ENCODE assay signal across 21 mouse cellular contexts in the genomic region with DNA sequence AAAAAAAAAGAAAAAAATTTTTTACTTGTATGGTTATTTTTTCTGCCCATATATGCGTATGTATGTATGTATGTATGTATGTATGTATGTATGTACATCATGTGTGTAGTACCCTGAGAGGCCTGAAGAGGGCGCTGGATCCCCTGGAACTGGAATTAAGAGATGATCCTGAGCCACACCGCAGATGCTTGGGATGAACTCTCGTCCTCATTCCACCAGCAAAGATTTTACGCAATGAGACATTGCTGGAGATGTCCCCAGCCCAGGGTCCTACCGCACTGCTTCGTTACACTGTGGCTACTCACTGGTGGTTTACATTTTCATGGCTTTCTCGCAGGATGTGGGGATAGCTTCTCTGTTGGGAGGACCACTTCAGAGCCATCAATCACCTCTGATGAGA. TPM values are rescaled to one million over a fixed set of nuclear protein-coding genes. Genes with fewer than 3 reads are reported as not detected.
DNase-seq lines count a peak whose midpoint lies in the region; ATAC-seq and TF ChIP-seq lines count a peak whose summit lies in the region.
"Had no signal": no experiment of that assay in that cellular context is flagged by ENCODE, and none has a peak within 500 bp of the region (broad histone marks: within the 10 kb centered on the region; RNA-seq: fewer than 3 reads in every experiment).

No protein-coding gene starts in this region.

- TF ChIP-seq CTCF in left cerebral cortex, adult 2 months (IDR thresholded peaks at IDR 0.05): peak; percentile 22
- TF ChIP-seq CTCF in brain, embryonic 14.5 days (IDR thresholded peaks at IDR 0.05; ENCODE audit: borderline replicate concordance, extremely low read depth, insufficient read depth, insufficient read length): peak; percentile 22; the same call in 1 of the 2 replicates

- no peaks in the 10 kb centered on the region for H3K36me3 ChIP-seq in embryonic facial prominence, embryonic 10.5 days (replicated peaks)
- H3K36me3 ChIP-seq: G1E; liver, embryonic 15.5 days; neural tube, embryonic 13.5 days had no signal

- no peak for ATAC-seq in CD4-positive, CD25-positive, alpha-beta regulatory T cell, adult 4 months
- ATAC-seq in megakaryocyte, adult 5-6 weeks (ENCODE audit: poor library complexity, severe bottlenecking): no peak
- ATAC-seq: activated CD4-positive, CD25-positive, alpha-beta regulatory T cell, adult 4 months; forebrain, embryonic 16.5 days; inflammation-experienced regulatory T-cells, adult 6 months had no signal

- no peak for TF ChIP-seq POLR2A in brain, embryonic 14.5 days (IDR thresholded peaks at IDR 0.05; ENCODE audit: borderline replicate concordance, extremely low read depth, insufficient read depth, insufficient read length, poor library complexity, severe bottlenecking)

- intact Hi-C loops in left cerebral cortex, adult 2 months (cut with DNase I): no loop called here
- intact Hi-C loops in left cerebral cortex, postnatal 10 days (cut with DNase I): no loop called here

- WGBS in embryonic facial prominence, embryonic 10.5 days: 85% methylated on average over 8 of the region's 8 CpGs

- peaks cover 13% of the 10 kb centered on the region for H3K4me1 ChIP-seq in embryonic facial prominence, embryonic 10.5 days
- H3K4me1 ChIP-seq: neural tube, embryonic 13.5 days had no signal

- H3K27me3 ChIP-seq in embryonic facial prominence, embryonic 10.5 days (replicated peaks; ENCODE audit: low read depth, poor library complexity, severe bottlenecking): no peaks in the 10 kb centered on the region
- H3K27me3 ChIP-seq: liver, embryonic 15.5 days; neural tube, embryonic 13.5 days had no signal

- no peak overlapping the region for H3K4me3 ChIP-seq in left cerebral cortex, adult 2 months
- H3K4me3 ChIP-seq in embryonic facial prominence, embryonic 10.5 days: no peak overlapping the region
- H3K4me3 ChIP-seq: erythroblast, embryonic 14.5 days; liver, embryonic 15.5 days; neural tube, embryonic 13.5 days had no signal

- no peak overlapping the region for H3K27ac ChIP-seq in left cerebral cortex, adult 2 months
- H3K27ac ChIP-seq in embryonic facial prominence, embryonic 10.5 days (replicated peaks): no peak overlapping the region
- H3K27ac ChIP-seq: kidney, postnatal 0 days; liver, embryonic 15.5 days; neural tube, embryonic 13.5 days had no signal

- DNase-seq in CD4-positive, CD25-positive, alpha-beta regulatory T cell, adult 2 months (ENCODE audit: low read depth, low spot score): peak; percentile 8
- no peak for DNase-seq in left cerebral cortex, adult 2 months (ENCODE audit: extremely low spot score in 1 of 2, low spot score in 2 of 2)
- no peak for DNase-seq in left cerebral cortex, postnatal 10 days (ENCODE audit: extremely low spot score in 1 of 2, low spot score in 2 of 2)
- DNase-seq in B cell, adult 2 months: peak; percentile 39 to 42
- no peak for DNase-seq in brain, embryonic 14.5 days (ENCODE audit: low read depth)
- DNase-seq in embryonic facial prominence, embryonic 10.5 days (ENCODE audit: low spot score): no peak
- DNase-seq: adrenal gland, postnatal 36 days; cerebellum, postnatal 14 days; gastrocnemius, postnatal 14 days; right cerebral cortex, postnatal 4 days; thymus, postnatal 25 days had no signal

- H3K9me3 ChIP-seq in embryonic facial prominence, embryonic 10.5 days: no peaks in the 10 kb centered on the region; the same call in 1 of the 2 replicates
- H3K9me3 ChIP-seq: liver, embryonic 15.5 days; neural tube, embryonic 13.5 days had no signal

RNA-seq across cellular contexts. Expression of a gene that starts 53.5 kb away (rescaled TPM):
- polyA plus RNA-seq in CD4-positive, CD25-positive, alpha-beta regulatory T cell, adult 4 months (2017; shearing (Covaris generic)): 10 to 100 TPM; 33.3 to 41.4 TPM
- 10 to 100 TPM; 40.3 to 43.4 TPM for total RNA-seq in left cerebral cortex, adult 2 months (2021)
- total RNA-seq in left cerebral cortex, postnatal 10 days (2021): 10 to 100 TPM; 52.9 to 53.6 TPM
- polyA plus RNA-seq in brain, embryonic 14.5 days (2012; rRNA removed): 11.2 and 11.9 TPM in 2 replicates
- polyA plus RNA-seq in embryonic facial prominence, embryonic 10.5 days (2016; fragmentation: Nextera tagmentation; extraction: Ambion mirVana): 7.5 and 8.5 TPM in 2 replicates
- total RNA-seq in megakaryocyte, adult 5-6 weeks (2015): 67.1 and 69.4 TPM in 2 replicates
- total RNA-seq in megakaryocyte, adult 5-6 weeks (2017): 96.3 and 108 TPM in 2 replicates

Comparison
In these comparisons a context has a peak if more than half of its experiments do, and no peak if none do; other contexts are left out.
1. DNase-seq: peak in CD4-positive, CD25-positive, alpha-beta regulatory T cell, adult 2 months (single experiment) and B cell, adult 2 months (2 of 2); none in left cerebral cortex, adult 2 months (0 of 2), left cerebral cortex, postnatal 10 days (0 of 2), brain, embryonic 14.5 days (single experiment) and embryonic facial prominence, embryonic 10.5 days (single experiment).